Mouse (Mus musculus) embryonic fibroblast, embryonic 13.5 days (primary cell): Measurements from ENCODE around the gene Vps4b.

Source experiments
- CTCF ChIP-seq: IDR thresholded peaks from 2 replicates; pipeline ENCODE4 v1.5.1; 2011; ENCODE audit warnings: mild to moderate bottlenecking, control low read depth, low read length, moderate library complexity, borderline replicate concordance; ENCODE audit not compliant: insufficient read depth
- POLR2A ChIP-seq: IDR thresholded peaks from 2 replicates; pipeline ENCODE4 v1.6.1; 2011; ENCODE audit warnings: low read depth, mild to moderate bottlenecking, control low read depth, low read length, moderate library complexity

GRCm38 (mm10) chr1:106722061-106722460 lies 74.5 kb downstream of the Vps4b start:
- TF ChIP-seq CTCF (no peak), POLR2A (no peak)
